Mouse (Mus musculus) stomach, embryonic 16.5 days (tissue): ENCODE results near the gene Sult2b1. TPM values are rescaled to one million over a fixed set of nuclear protein-coding genes. Genes with fewer than 3 reads are reported as not detected.

ENCODE experiments used
- ATAC-seq: fragments of 200-750 bp; cut with Nextera tagmentation; 2 replicates; pipeline ENCODE4 v1.8.0; 2017; ENCODE audit warnings: moderate number of reproducible peaks, moderate TSS enrichment; ENCODE audit not compliant: insufficient read depth, low FRiP score
- H3K27ac ChIP-seq: fragments of 300-500 bp; sonication (generic); 2 replicates; pipeline ENCODE4 v1.5.1; 2014; ENCODE audit warnings: low read length
- H3K27me3 ChIP-seq: fragments of 300-500 bp; sonication (generic); 2 replicates; pipeline ENCODE4 v1.6.1; 2014; ENCODE audit warnings: low read length, control low read depth, mixed read lengths; ENCODE audit not compliant: control insufficient read depth, insufficient read depth
- H3K36me3 ChIP-seq: fragments of 300-500 bp; sonication (generic); 2 replicates; pipeline ENCODE4 v1.6.1; 2014; ENCODE audit warnings: low read length; ENCODE audit not compliant: control insufficient read depth, insufficient read depth
- H3K4me1 ChIP-seq: fragments of 300-500 bp; sonication (generic); 2 replicates; pipeline ENCODE4 v1.6.1; 2014; ENCODE audit warnings: low read length, control low read depth, mixed read lengths; ENCODE audit not compliant: control insufficient read depth, insufficient read depth
- H3K4me2 ChIP-seq: fragments of 300-500 bp; sonication (generic); 2 replicates; pipeline ENCODE4 v1.6.1; 2014; ENCODE audit warnings: low read depth, low read length, mixed read lengths
- H3K4me3 ChIP-seq: fragments of 300-500 bp; sonication (generic); replicated peaks from 2 replicates; pipeline ENCODE4 v1.5.1; 2014; ENCODE audit warnings: mild to moderate bottlenecking, low read length
- H3K9ac ChIP-seq: fragments of 300-500 bp; sonication (generic); 2 replicates; pipeline ENCODE4 v1.6.1; 2014; ENCODE audit warnings: low read length
- H3K9me3 ChIP-seq: fragments of 300-500 bp; sonication (generic); replicated peaks from 2 replicates; pipeline ENCODE4 v1.6.1; 2016; ENCODE audit warnings: low read length, control low read depth; ENCODE audit not compliant: control insufficient read depth
- WGBS: fragments of 180-500 bp; shearing (Covaris S2); extraction: QIAGEN DNeasy Blood & Tissue Kit; methylation state at CpG from one replicate; pipeline ENCODE4 v1.1.7; 2014; 5-methylcytosine and 5-hydroxymethylcytosine counted together
- polyA plus RNA-seq: library from polyadenylated mRNA; unstranded; fragments of >200 nt; fragmentation: Nextera tagmentation; extraction: Ambion mirVana; gene quantifications from 2 replicates; pipeline ENCODE4 v1.2.1, GENCODE M21; 2015

Gene Sult2b1
- polyA plus RNA-seq, 1 experiment from 2014 or later, result 32.7 TPM

GRCm38 (mm10) chr7:45767500-45767899 is 17.0 kb downstream of the Sult2b1 start:
- H3K9me3 ChIP-seq, result no peaks in the 10 kb centered on the region
- no peak overlapping the region for H3K4me2 ChIP-seq
- no peaks in the 10 kb centered on the region for H3K36me3 ChIP-seq
- H3K9ac ChIP-seq, result no peak overlapping the region
- H3K27ac ChIP-seq, result no peak overlapping the region
- no peak overlapping the region for H3K4me3 ChIP-seq
- H3K4me1 ChIP-seq, result no peaks in the 10 kb centered on the region
- WGBS, result 93% methylated on average over 6 of the region's 6 CpGs
- ATAC-seq, result no peak
- H3K27me3 ChIP-seq, result no peaks in the 10 kb centered on the region

- H3K27me3 ChIP-seq, result no peaks in the 10 kb centered on the region
- 0 out of 2 replicates have a peak, but pooled peaks have one; percentile 6 for ATAC-seq
- 39% methylated on average over 8 of the region's 8 CpGs for WGBS
- H3K9ac ChIP-seq, result no peak overlapping the region
- no peaks in the 10 kb centered on the region for H3K36me3 ChIP-seq
- no peaks in the 10 kb centered on the region for H3K4me1 ChIP-seq
- H3K4me2 ChIP-seq, result no peak overlapping the region
- H3K4me3 ChIP-seq, result no peak overlapping the region
- H3K9me3 ChIP-seq, result no peaks in the 10 kb centered on the region
- no peak overlapping the region for H3K27ac ChIP-seq
Observed at GRCm38 (mm10) chr7:45766764-45767163, 17.7 kb downstream of the Sult2b1 start.

- no peaks in the 10 kb centered on the region for H3K36me3 ChIP-seq
- H3K27ac ChIP-seq, result peak overlapping the region; percentile 66
- WGBS, result 39% methylated on average over 8 of the region's 8 CpGs
- H3K4me3 ChIP-seq, result no peak overlapping the region
- no peaks in the 10 kb centered on the region for H3K4me1 ChIP-seq
- H3K9ac ChIP-seq, result no peak overlapping the region
- peak; percentile 23; the same call in 1 of the 2 replicates for ATAC-seq
- no peaks in the 10 kb centered on the region for H3K27me3 ChIP-seq
- H3K9me3 ChIP-seq, result no peaks in the 10 kb centered on the region
- no peak overlapping the region for H3K4me2 ChIP-seq
Observed at GRCm38 (mm10) chr7:45765995-45766394, 18.5 kb downstream of the Sult2b1 start.

GRCm38 (mm10) chr7:45760151-45760550 is 24.3 kb downstream of the Sult2b1 start:
- ATAC-seq, result no peak
- WGBS, result 60% methylated on average over 5 of the region's 5 CpGs
- Histone ChIP-seq H3K27ac (peak overlapping the region; percentile 0; the same call in 1 of the 2 replicates), H3K27me3 (peaks cover 12% of the 10 kb centered on the region), H3K9ac (no peak overlapping the region; the same call in 1 of the 2 replicates), H3K4me1 (no peaks in the 10 kb centered on the region), H3K9me3 (no peaks in the 10 kb centered on the region), H3K36me3 (no peaks in the 10 kb centered on the region), H3K4me3 (no peak overlapping the region), H3K4me2 (peak overlapping the region; percentile 51; the same call in 1 of the 2 replicates)

GRCm38 (mm10) chr7:45759400-45759799 is 25.1 kb downstream of the Sult2b1 start:
- H3K4me1 ChIP-seq, result no peaks in the 10 kb centered on the region
- peak overlapping the region; percentile 51 for H3K4me2 ChIP-seq
- ATAC-seq, result peak; percentile 78
- H3K9ac ChIP-seq, result peak overlapping the region; percentile 58
- H3K27ac ChIP-seq, result 0 out of 2 replicates have a peak overlapping the region, but pooled peaks have one; percentile 0
- peak overlapping the region; percentile 19 for H3K4me3 ChIP-seq
- 6% methylated on average over 22 of the region's 27 CpGs for WGBS
- H3K9me3 ChIP-seq, result no peaks in the 10 kb centered on the region
- H3K36me3 ChIP-seq, result no peaks in the 10 kb centered on the region
- peaks cover 12% of the 10 kb centered on the region for H3K27me3 ChIP-seq

- no peak overlapping the region for H3K27ac ChIP-seq
- H3K4me3 ChIP-seq, result no peak overlapping the region
- peaks cover 12% of the 10 kb centered on the region for H3K27me3 ChIP-seq
- no peaks in the 10 kb centered on the region for H3K4me1 ChIP-seq
- no peak overlapping the region for H3K9ac ChIP-seq
- ATAC-seq, result no peak
- H3K4me2 ChIP-seq, result no peak overlapping the region
- WGBS, result 54% methylated on average over 6 of the region's 6 CpGs
- no peaks in the 10 kb centered on the region for H3K36me3 ChIP-seq
- no peaks in the 10 kb centered on the region for H3K9me3 ChIP-seq
Observed at GRCm38 (mm10) chr7:45755703-45756102, 28.8 kb downstream of the Sult2b1 start.

GRCm38 (mm10) chr7:45750162-45750561 is 34.3 kb downstream of the Sult2b1 start:
- H3K4me2 ChIP-seq, result no peak overlapping the region
- 51% methylated on average over 9 of the region's 9 CpGs for WGBS
- ATAC-seq, result no peak
- no peaks in the 10 kb centered on the region for H3K27me3 ChIP-seq
- H3K9ac ChIP-seq, result no peak overlapping the region
- peaks cover 10% of the 10 kb centered on the region; the same call in 1 of the 2 replicates for H3K4me1 ChIP-seq
- no peak overlapping the region for H3K4me3 ChIP-seq
- no peaks in the 10 kb centered on the region for H3K9me3 ChIP-seq
- no peak overlapping the region for H3K27ac ChIP-seq
- H3K36me3 ChIP-seq, result no peaks in the 10 kb centered on the region

GRCm38 (mm10) chr7:45749401-45749800 is 35.1 kb downstream of the Sult2b1 start:
- peak; percentile 44; the same call in 1 of the 2 replicates for ATAC-seq
- no peak overlapping the region for H3K9ac ChIP-seq
- no peak overlapping the region for H3K4me2 ChIP-seq

GRCm38 (mm10) chr7:45748110-45748509 is 36.4 kb downstream of the Sult2b1 start:
- H3K36me3 ChIP-seq, result no peaks in the 10 kb centered on the region

More at GRCm38 (mm10) chr7:45749401-45749800, 35.1 kb downstream of the Sult2b1 start:
- no peaks in the 10 kb centered on the region for H3K36me3 ChIP-seq
- H3K4me3 ChIP-seq, result no peak overlapping the region
- H3K9me3 ChIP-seq, result no peaks in the 10 kb centered on the region
- H3K27me3 ChIP-seq, result no peaks in the 10 kb centered on the region
- no peak overlapping the region for H3K27ac ChIP-seq
- 34% methylated on average over 9 of the region's 10 CpGs for WGBS
- H3K4me1 ChIP-seq, result peaks cover 10% of the 10 kb centered on the region; the same call in 1 of the 2 replicates

More at GRCm38 (mm10) chr7:45748110-45748509, 36.4 kb downstream of the Sult2b1 start:
- no peak for ATAC-seq
- Histone ChIP-seq H3K27me3 (no peaks in the 10 kb centered on the region), H3K27ac (no peak overlapping the region), H3K4me2 (no peak overlapping the region), H3K9me3 (no peaks in the 10 kb centered on the region), H3K4me3 (no peak overlapping the region), H3K4me1 (peaks cover 10% of the 10 kb centered on the region; the same call in 1 of the 2 replicates), H3K9ac (no peak overlapping the region)
- WGBS, result 70% methylated on average over 7 of the region's 7 CpGs
